Mouse (Mus musculus): ENCODE measurements around the gene Pde4b. TPM values are rescaled to one million over a fixed set of nuclear protein-coding genes. Genes with fewer than 3 reads are reported as not detected.
"Not testable (repeated sequence)": the region's sequence is repeated elsewhere in the genome, so short reads cannot be mapped to it uniquely, and the experiment has no call there.

Gene Pde4b
- polyA plus RNA-seq (2011; ENCODE audit: insufficient read length, low read depth, missing spikeins): 14.2 and 19.0 TPM in 2 replicates

DNA sequence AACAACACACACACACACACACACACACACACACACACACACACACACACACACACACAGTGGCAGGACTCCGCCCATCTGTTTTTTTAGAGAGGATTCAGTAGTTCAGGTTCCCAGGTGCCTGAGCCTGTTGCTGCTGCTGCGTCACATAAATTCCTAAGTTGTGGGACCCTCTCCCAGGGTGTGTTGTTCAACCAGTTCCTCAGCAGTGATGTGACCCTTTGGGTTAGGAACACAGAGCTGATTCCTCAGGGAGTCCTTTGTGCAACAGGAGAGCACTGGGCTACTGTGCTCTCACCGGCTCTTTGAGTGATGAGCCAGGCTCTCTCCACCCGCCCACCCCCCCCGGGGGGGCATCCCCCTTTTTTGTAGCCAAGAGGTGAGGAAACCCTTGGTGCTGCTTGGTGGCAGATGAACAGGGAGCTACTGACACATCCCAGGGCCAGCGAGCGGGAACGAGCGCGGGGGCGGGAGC, at the start of gene Pde4b:
TSS of gene Pde4b (plus strand) at position 453 of the 475 bp plus-strand sequence.
- Histone ChIP-seq H3K27ac (ENCODE audit: insufficient read depth, low read length) (no peak within 1 kb of the TSS), H3K4me3 (ENCODE audit: insufficient read depth, low read length) (peak within 1 kb of the TSS; percentile 12)
- TF ChIP-seq POLR2A (IDR thresholded peaks at IDR 0.05; ENCODE audit: low read depth, low read length): no peak
- no peak for TF ChIP-seq CTCF (IDR thresholded peaks at IDR 0.05; ENCODE audit: borderline replicate concordance, insufficient read depth, low read length)

DNA sequence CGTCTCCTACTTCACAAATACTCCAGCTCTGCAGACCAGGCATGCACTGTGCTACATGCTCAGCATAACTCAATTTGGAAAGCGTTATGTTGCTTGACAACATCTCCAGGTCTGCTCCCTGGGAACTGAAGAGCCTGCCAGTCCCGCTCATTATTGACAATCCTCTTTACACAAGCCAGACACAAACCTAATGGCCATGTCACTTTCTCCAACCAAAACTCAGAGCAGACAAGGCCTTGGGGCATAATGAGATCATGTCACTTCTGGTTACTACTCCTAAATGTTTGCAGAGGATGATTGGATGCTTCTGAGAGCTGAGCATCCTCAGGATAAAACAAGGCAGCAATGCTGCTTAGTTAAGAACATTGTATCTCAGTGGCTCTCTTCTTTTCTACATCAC, 47.2 kb upstream of the Pde4b start:
- TF ChIP-seq CTCF (IDR thresholded peaks at IDR 0.05; ENCODE audit: borderline replicate concordance, insufficient read depth, low read length): no peak
- TF ChIP-seq POLR2A (IDR thresholded peaks at IDR 0.05; ENCODE audit: low read depth, low read length): no peak
- no peak overlapping the region for H3K27ac ChIP-seq (ENCODE audit: insufficient read depth, low read length)
- peaks cover 5% of the 10 kb centered on the region for H3K4me1 ChIP-seq (ENCODE audit: control insufficient read depth, insufficient read depth, low read length)
- H3K4me3 ChIP-seq (ENCODE audit: insufficient read depth, low read length): no peak overlapping the region

More for the DNA sequence above, at the start of gene Pde4b:
- no peaks in the 10 kb centered on the region for H3K4me1 ChIP-seq (ENCODE audit: control insufficient read depth, insufficient read depth, low read length)

DNA sequence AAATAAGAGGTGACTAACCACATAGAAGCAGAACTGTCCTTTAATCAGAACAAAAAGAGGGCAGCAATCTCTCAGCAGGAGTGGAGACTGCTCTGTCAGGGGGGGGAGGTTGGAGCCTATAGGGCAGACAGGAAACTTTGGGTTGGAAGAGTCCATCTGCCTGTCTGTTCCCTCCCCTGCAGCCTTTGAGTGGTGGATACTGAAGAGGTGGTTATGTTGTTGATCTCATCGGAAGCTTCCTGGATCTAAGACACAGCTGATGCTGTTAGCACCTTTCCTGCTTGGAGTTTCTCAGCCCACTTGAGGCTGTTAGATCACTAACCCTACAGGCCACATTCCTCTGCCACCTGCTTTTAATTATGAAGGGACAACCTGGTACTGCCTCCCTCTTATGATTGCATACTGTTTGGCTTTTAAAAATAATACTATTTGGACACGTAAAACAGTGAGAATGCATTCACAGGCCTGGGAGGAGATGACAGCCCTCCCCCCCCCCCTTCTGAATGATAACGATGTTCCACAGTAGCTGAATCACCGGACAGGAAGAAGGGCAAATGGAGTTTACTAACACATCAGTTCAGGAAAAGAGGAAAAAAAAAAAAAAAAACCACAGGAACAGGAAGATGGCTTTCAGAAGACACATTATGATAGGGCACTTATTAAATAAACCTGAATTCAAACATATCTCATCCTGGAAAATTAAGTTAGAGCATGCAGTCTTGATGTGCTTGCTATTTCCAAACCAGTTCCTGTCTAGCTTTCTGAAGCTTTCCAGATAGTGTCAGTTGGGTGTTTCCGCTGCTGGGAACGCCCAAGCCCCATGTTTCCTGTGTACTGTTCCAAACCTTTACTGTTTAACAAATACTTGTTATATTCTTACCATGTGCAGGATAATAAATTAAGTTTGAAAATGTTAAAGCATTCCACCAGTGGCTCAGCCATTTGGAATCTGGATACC, 41.9 kb upstream of the Pde4b start:
- H3K27ac ChIP-seq (ENCODE audit: insufficient read depth, low read length): peak overlapping the region; percentile 60; the same call in 1 of the 2 replicates
- TF ChIP-seq CTCF (IDR thresholded peaks at IDR 0.05; ENCODE audit: borderline replicate concordance, insufficient read depth, low read length): no peak
- no peak for TF ChIP-seq POLR2A (IDR thresholded peaks at IDR 0.05; ENCODE audit: low read depth, low read length)
- H3K4me3 ChIP-seq (ENCODE audit: insufficient read depth, low read length): no peak overlapping the region
- peaks cover 7% of the 10 kb centered on the region for H3K4me1 ChIP-seq (ENCODE audit: control insufficient read depth, insufficient read depth, low read length)

DNA sequence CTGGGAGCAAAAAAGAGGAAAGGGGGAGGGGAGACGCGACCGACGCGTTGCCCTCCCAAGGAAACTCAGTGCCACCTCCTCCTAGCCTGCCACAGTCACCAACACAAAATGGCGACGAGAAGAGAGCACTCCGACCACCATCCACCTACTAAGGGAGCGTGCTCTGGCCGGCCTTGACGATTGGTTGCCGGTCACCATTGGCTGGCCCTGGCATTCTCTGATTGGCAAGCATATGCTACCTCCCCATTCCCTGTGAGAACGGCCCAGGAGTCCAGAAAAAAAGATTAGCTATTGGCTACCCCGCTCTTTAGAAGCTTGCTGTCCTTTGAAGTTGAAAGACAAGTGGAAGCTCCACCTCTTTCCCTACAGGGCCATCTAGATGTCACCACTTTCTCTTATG, 38.0 kb upstream of the Pde4b start:
- H3K4me1 ChIP-seq (ENCODE audit: control insufficient read depth, insufficient read depth, low read length); H3K27ac ChIP-seq (ENCODE audit: insufficient read depth, low read length); H3K4me3 ChIP-seq (ENCODE audit: insufficient read depth, low read length): not testable (repeated sequence)

DNA sequence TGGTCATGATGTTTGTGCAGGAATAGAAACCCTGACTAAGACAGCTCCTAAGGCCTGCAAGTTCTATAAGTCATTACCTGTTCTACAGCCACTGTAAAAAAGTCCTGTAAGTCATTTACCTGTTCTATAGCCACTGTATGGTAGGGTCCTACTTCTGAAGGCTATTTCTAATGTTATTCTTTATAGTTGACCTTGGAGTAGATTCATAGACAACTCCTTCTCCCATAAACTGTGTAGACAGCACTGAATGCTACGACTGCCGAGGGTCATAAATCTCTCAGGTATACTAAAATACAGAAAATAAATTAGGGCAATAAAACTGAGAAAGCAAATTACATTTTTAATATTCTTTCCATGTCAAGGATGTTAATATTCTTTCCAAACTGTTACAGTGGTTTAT, 26.0 kb upstream of the Pde4b start:
- TF ChIP-seq POLR2A (IDR thresholded peaks at IDR 0.05; ENCODE audit: low read depth, low read length) (no peak), CTCF (IDR thresholded peaks at IDR 0.05; ENCODE audit: borderline replicate concordance, insufficient read depth, low read length) (no peak)
- H3K4me3 ChIP-seq (ENCODE audit: insufficient read depth, low read length): no peak overlapping the region
- H3K4me1 ChIP-seq (ENCODE audit: control insufficient read depth, insufficient read depth, low read length): no peaks in the 10 kb centered on the region
- H3K27ac ChIP-seq (ENCODE audit: insufficient read depth, low read length): no peak overlapping the region

DNA sequence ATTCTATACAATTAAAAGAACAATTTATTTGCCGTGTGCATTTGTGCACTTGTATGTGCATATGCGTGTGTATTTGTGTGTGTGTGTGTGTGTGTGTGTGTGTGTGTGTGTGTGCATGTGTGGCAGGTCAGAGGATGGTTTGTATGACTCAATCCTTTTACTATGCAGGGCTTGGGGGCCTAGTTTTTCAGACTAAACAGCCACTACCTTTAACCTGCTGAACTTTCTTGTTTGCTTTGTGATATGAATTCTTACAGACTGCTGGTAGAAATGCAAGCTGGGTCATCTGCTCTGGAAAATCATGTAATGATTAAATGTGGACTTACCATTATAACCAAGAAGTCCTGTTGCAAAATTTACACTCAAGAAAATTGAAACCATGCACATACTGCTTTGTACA, 18.0 kb upstream of the Pde4b start:
- TF ChIP-seq CTCF (IDR thresholded peaks at IDR 0.05; ENCODE audit: borderline replicate concordance, insufficient read depth, low read length) (no peak), POLR2A (IDR thresholded peaks at IDR 0.05; ENCODE audit: low read depth, low read length) (no peak)
- Histone ChIP-seq H3K4me3 (ENCODE audit: insufficient read depth, low read length) (no peak overlapping the region), H3K27ac (ENCODE audit: insufficient read depth, low read length) (no peak overlapping the region), H3K4me1 (ENCODE audit: control insufficient read depth, insufficient read depth, low read length) (no peaks in the 10 kb centered on the region)

DNA sequence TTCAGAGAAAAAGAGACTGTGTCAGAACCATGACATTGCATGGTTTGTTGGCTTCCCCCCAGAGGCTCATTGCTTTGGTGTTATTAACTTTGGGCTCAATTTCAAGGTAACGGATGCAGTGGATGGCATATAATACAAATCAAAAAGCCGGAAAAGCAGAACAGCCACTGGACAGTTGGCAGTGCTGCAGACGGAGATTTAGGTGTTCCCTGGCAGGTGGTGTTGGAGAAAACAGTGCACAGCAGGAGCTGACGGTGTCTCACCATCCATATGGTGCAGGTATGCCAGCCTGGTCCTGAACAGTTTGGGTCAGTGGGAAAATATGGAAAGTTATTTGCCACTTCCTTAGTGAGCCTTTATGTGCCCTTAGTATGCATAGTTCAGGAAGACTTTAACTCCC, 1.0 kb upstream of the Pde4b start:
- H3K4me1 ChIP-seq (ENCODE audit: control insufficient read depth, insufficient read depth, low read length): no peaks in the 10 kb centered on the region
- H3K27ac ChIP-seq (ENCODE audit: insufficient read depth, low read length): no peak overlapping the region
- no peak for TF ChIP-seq CTCF (IDR thresholded peaks at IDR 0.05; ENCODE audit: borderline replicate concordance, insufficient read depth, low read length)
- TF ChIP-seq POLR2A (IDR thresholded peaks at IDR 0.05; ENCODE audit: low read depth, low read length): no peak
- no peak overlapping the region for H3K4me3 ChIP-seq (ENCODE audit: insufficient read depth, low read length)

DNA sequence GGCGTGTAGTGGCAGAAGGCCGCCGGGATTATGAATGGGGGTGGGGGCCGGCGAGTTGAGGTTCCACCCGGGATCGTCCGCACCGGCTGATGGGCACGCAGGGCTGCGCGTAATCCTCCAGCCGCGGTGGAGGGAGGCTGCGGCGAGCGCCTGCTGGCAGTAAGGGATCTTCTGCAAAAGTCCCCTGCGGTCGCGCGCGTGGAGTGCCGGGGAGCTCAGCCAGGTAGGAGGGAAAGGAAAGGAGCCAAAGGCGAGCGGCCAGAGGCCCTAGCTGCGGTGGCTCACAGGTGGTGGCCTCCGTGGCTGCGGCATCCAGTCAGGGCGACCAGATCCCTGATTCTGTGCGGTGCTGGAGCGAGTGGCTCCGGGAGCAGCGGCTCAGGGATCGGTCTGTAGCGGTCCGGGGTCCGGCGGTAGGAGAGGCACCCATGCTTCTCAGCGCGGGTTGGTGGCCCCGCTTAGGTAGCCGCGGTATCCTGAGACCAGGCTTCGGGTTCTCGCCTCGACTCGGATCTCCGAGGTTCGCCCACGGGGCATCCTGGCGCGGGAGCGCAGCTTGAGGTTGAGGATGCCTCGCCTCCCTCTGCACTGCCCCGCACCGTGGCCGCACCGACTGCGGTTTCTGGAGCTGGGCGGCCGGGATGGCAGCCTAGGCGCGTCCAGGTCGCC, 357 bp downstream of the Pde4b start:
- no peaks in the 10 kb centered on the region for H3K4me1 ChIP-seq (ENCODE audit: control insufficient read depth, insufficient read depth, low read length)
- TF ChIP-seq POLR2A (IDR thresholded peaks at IDR 0.05; ENCODE audit: low read depth, low read length) (no peak), CTCF (IDR thresholded peaks at IDR 0.05; ENCODE audit: borderline replicate concordance, insufficient read depth, low read length) (no peak)
- peak overlapping the region; percentile 12 for H3K4me3 ChIP-seq (ENCODE audit: insufficient read depth, low read length)
- no peak overlapping the region for H3K27ac ChIP-seq (ENCODE audit: insufficient read depth, low read length)

DNA sequence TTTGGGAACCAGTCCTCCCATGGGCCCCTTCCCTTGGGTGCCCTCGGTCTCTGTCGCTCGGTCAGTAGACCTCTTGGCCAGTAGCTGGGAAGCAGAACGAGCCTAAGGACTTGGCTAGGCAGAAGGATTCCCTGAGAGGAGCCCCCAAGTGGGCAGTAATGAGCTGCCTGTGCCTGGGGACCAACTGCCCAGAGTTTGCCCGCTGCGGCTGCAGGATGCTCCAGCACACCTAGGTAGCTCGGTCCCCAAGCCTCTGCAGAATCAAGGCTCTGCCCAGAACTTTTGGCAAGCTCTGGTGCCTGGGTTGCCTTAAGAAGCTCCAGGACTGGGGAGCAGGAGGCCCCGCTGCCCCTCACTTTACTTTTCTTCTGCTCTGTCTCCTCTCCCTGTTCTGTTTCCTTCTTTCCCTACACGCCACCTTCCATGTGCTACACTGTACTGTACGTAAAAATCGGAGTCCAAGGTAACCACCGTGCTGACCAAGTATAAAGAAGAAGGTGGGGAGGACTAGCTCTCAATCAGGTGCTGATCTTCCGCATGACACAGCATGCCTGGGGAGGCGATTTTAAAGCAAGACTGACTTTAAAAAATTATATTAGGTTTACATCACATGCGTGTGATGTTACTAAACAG, 1.0 kb downstream of the Pde4b start:
- TF ChIP-seq CTCF (IDR thresholded peaks at IDR 0.05; ENCODE audit: borderline replicate concordance, insufficient read depth, low read length): no peak
- no peak for TF ChIP-seq POLR2A (IDR thresholded peaks at IDR 0.05; ENCODE audit: low read depth, low read length)
- Histone ChIP-seq H3K4me3 (ENCODE audit: insufficient read depth, low read length) (peak overlapping the region; percentile 12; the same call in 1 of the 2 replicates), H3K4me1 (ENCODE audit: control insufficient read depth, insufficient read depth, low read length) (no peaks in the 10 kb centered on the region), H3K27ac (ENCODE audit: insufficient read depth, low read length) (no peak overlapping the region)
